Mouse (Mus musculus): ENCODE measurements around the gene 9530053A07Rik.
"Not testable (repeated sequence)": the region's sequence is repeated elsewhere in the genome, so short reads cannot be mapped to it uniquely, and the experiment has no call there.

9530053A07Rik gene

GRCm38 (mm10) chr7:28129166-28129565 lies at the start of gene 9530053A07Rik:
9530053A07Rik (plus strand) TSS chr7:28129466.
- no peak for ATAC-seq (ENCODE audit: low TSS enrichment)

GRCm38 (mm10) chr7:28084215-28084614 lies 45.1 kb upstream of the 9530053A07Rik start:
- ATAC-seq (ENCODE audit: low TSS enrichment), result peak; percentile 82

GRCm38 (mm10) chr7:28086236-28086635 lies 43.0 kb upstream of the 9530053A07Rik start:
- no peak for ATAC-seq (ENCODE audit: low TSS enrichment)

- no peak for ATAC-seq (ENCODE audit: low TSS enrichment)
Measured at GRCm38 (mm10) chr7:28093541-28093940, 35.7 kb upstream of the 9530053A07Rik start.

- no peak for ATAC-seq (ENCODE audit: low TSS enrichment)
Measured at GRCm38 (mm10) chr7:28099101-28099500, 30.2 kb upstream of the 9530053A07Rik start.

GRCm38 (mm10) chr7:28100596-28101590 lies 28.4 kb upstream of the 9530053A07Rik start:
- ATAC-seq (ENCODE audit: low TSS enrichment), result no peak

- ATAC-seq (ENCODE audit: low TSS enrichment), result not testable (repeated sequence)
Measured at GRCm38 (mm10) chr7:28102936-28103335, 26.3 kb upstream of the 9530053A07Rik start.

- ATAC-seq (ENCODE audit: low TSS enrichment), result no peak
Measured at GRCm38 (mm10) chr7:28104670-28105069, 24.6 kb upstream of the 9530053A07Rik start.

- ATAC-seq (ENCODE audit: low TSS enrichment), result no peak
Measured at GRCm38 (mm10) chr7:28106241-28106640, 23.0 kb upstream of the 9530053A07Rik start.

GRCm38 (mm10) chr7:28114648-28115047 lies 14.6 kb upstream of the 9530053A07Rik start:
- ATAC-seq (ENCODE audit: low TSS enrichment), result no peak

GRCm38 (mm10) chr7:28137613-28138012 lies 8.3 kb downstream of the 9530053A07Rik start:
- ATAC-seq (ENCODE audit: low TSS enrichment), result peak; percentile 76; the same call in 1 of the 2 replicates

- ATAC-seq (ENCODE audit: low TSS enrichment), result no peak; the same call in 1 of the 2 replicates
Measured at GRCm38 (mm10) chr7:28148263-28148662, 19.0 kb downstream of the 9530053A07Rik start.

GRCm38 (mm10) chr7:28149841-28150240 lies 20.6 kb downstream of the 9530053A07Rik start:
- ATAC-seq (ENCODE audit: low TSS enrichment), result no peak

GRCm38 (mm10) chr7:28151584-28152221 lies 22.4 kb downstream of the 9530053A07Rik start:
- ATAC-seq (ENCODE audit: low TSS enrichment), result peak; percentile 57; the same call in 1 of the 2 replicates

GRCm38 (mm10) chr7:28153595-28153994 lies 24.3 kb downstream of the 9530053A07Rik start:
- not testable (repeated sequence) for ATAC-seq (ENCODE audit: low TSS enrichment)

GRCm38 (mm10) chr7:28159292-28159691 lies 30.0 kb downstream of the 9530053A07Rik start:
- ATAC-seq (ENCODE audit: low TSS enrichment), result no peak

- no peak for ATAC-seq (ENCODE audit: low TSS enrichment)
Measured at GRCm38 (mm10) chr7:28159893-28160292, 30.6 kb downstream of the 9530053A07Rik start.

GRCm38 (mm10) chr7:28161163-28161749 lies 32.0 kb downstream of the 9530053A07Rik start:
- no peak for ATAC-seq (ENCODE audit: low TSS enrichment)

GRCm38 (mm10) chr7:28165406-28165805 lies 36.1 kb downstream of the 9530053A07Rik start:
- no peak for ATAC-seq (ENCODE audit: low TSS enrichment)

- peak; percentile 28; the same call in 1 of the 2 replicates for ATAC-seq (ENCODE audit: low TSS enrichment)
Measured at GRCm38 (mm10) chr7:28168320-28169115, 39.3 kb downstream of the 9530053A07Rik start.

Data from frontal cortex, adult (tissue).